Mouse (Mus musculus): ENCODE results near the gene Pdpk1.
A peak's percentile ranks its signal among the peaks of the same experiment; 100 is the strongest.
"Not testable (repeated sequence)": the region's sequence is repeated elsewhere in the genome, so short reads cannot be mapped to it uniquely, and the experiment has no call there.

Pdpk1 gene

DNA sequence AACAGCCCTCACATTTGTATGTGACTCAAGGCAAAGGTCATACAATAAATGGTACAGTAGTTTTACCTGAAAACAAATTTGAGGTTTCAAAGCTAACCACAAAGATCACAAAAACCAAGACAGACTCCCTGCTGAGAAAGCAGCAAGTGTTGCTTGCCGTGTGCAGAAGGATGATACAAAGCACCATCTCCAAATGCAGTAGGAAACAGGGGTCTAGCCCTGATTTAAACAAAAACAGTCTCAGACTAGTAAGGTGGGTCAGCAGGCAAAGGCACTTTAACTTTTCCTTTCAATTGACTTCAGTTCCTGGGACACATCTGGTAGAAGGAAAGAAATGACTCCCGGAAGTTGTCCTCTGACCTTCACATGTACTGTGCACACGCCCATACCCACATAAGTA is 23.9 kb downstream of the Pdpk1 start:
- DNase-seq (ENCODE audit: low read depth, low spot score), result no peak

DNA sequence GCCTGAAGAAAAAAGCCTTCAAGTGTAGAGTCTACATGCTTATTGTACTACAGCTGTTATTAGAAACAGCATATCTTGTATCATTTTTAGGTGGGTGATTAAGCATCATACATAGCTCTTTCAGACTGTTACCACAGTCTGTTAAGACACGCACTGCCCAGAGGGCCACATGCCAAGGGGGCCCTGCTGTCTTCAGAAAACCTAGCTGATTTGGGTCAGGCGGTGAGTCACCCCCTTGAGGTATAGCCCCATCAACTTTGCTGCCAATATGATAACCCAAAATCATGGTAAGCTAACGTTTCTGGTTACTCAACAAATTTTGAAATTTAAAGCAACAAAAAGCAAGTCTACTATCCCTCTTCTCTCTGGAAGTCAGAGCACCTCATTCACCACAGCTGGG is 31.3 kb downstream of the Pdpk1 start:
- DNase-seq (ENCODE audit: low read depth, low spot score), result no peak

DNA sequence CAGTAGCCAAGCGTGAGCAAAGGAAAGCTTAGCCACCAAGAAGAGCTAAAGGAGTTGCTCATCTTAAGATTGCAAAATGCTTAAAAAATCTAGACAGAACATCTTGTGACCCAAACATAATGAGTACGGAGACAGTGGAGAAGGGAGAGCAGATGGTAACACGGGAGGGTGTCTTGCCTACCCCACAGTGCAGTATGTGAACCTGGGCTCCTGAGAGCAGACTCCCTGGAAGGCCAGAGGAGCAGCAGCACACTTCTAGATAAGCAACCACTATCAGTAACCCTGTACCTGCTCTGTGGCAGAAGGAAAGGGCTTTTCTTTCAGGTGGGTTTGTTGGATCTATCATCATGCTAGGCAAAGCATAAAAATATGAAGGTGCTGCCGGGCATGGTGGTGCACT is 37.7 kb downstream of the Pdpk1 start:
- DNase-seq (ENCODE audit: low read depth, low spot score), result no peak

DNA sequence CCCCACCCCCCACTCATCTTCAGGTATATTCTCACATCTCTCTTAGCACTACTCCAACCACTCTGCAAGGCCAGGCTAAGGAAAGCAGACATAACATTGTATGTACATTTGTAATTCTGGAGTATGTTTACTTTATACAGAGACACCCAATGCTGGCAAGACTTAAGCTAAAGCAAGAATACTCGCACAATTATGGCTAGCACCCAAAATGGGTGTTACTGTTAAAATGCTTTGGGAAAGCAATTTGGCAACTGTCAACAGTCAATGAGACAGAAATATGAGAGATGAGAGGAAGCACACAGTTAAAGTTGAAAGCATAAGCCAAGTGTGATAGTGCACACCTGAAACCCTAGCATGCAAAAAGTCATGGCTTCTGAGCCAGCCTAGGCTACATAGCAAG is 39.5 kb downstream of the Pdpk1 start:
- no peak for DNase-seq (ENCODE audit: low read depth, low spot score)

DNA sequence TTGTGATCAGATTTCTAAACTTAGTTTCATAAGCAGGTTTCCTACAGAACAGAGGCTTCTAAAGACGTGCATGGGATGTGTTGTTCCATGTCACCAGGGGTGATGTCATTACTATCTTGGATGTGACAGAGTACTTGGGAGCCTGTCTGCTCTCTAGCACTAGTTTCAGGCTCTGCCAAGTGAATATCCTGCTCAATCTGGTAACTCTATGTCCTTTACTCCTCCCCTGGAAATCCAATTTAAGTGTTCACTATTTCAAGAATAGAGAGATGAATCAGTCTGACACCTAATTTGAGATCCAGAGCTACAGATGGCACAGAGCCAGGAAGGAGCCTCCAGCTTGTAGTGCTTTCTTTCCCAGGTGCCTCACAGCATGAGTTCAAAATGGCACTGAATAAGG is 41.8 kb downstream of the Pdpk1 start:
- DNase-seq (ENCODE audit: low read depth, low spot score), result no peak

DNA sequence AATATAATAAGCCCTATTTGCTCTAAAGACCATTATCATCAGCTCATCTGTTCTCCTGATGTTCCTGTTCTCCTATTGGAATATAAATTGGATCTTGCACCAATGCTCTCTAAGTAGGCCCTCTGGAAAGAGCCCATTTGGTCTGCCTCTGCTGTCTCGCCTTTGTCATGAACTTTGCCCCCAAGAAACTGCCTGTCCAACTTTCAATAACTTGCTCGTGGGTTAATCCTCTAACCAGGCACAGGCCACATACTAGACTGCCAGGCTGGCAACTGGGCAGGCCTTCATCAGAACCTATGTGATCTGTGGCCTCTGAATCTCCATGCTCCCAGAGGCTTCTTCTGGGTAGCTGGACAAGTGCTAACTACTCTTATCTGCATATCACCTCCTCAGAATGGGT is 45.6 kb downstream of the Pdpk1 start:
- no peak for DNase-seq (ENCODE audit: low read depth, low spot score)

DNA sequence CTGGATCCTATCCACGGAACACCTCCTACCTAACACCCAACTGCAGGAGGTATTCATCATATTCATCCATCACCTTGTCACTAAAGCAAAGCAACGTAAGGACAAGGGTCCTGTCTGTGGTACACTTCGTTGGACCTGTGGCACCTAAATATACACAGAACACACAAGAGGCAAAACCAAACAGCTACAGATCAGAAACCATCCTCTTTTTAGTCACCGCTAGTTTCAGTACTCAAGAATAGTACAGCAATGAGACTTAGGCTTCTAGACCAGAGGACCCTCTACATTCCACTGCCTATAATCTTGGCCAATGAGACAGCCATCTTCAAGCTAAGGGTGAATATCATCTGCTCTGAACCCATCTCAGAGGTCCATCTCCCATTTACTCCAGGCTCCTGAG is 52.4 kb downstream of the Pdpk1 start:
- DNase-seq (ENCODE audit: low read depth, low spot score), result no peak

DNA sequence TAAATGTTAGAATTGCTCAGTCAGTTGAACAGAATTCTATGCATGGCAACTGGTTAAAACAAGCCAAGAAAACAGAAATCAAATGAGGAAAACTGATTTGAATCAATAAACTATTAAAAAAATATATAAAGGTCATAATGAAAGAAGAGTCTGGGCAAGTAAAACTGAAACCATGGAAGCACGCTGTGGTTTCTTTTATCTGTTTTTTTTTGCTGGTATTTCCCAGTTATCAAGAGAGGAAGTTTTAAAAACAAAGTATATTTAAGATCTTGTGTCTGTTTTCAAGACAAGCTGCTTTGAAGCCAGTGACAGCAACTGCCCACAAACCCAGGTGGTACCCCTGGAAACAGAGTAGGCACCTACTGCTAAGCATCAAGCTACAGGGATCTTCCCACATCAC is 60.1 kb downstream of the Pdpk1 start:
- DNase-seq (ENCODE audit: low read depth, low spot score), result no peak

DNA sequence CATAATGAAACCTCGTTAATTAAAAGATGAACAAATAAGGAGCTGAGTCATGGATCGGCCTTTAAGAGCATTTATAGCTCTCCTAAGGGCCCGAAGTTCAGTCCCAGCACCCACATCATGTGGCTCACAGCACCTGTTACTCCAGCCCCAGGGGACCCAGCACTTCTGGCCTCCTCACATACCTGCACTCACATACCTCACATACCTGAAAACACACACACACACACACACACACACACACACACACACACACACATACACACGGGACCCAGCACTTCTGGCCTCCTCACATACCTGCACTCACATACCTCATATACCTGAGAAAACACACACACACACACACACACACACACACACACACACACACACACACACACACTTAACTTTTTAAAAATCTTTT is 64.3 kb downstream of the Pdpk1 start:
- DNase-seq (ENCODE audit: low read depth, low spot score), result not testable (repeated sequence)

DNA sequence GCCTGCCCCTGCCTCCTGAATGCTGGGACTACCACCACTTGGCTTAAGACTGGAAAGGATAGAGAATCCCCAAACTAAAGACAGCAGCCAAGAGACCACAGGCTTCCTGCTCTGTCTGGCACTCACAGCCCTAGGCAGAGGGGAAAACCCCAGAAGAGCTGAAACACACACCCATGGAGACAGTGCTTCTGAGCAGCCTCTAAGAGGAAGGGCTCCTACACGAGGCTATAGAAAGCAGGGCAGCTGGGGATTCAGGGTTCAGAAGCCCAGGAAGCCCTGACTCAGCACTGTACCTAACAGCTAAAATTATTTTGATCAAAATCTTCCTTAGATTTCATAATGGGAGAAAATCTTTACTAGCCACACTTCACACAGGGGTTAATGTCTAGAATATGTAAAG is 66.1 kb downstream of the Pdpk1 start:
- no peak for DNase-seq (ENCODE audit: low read depth, low spot score)

DNA sequence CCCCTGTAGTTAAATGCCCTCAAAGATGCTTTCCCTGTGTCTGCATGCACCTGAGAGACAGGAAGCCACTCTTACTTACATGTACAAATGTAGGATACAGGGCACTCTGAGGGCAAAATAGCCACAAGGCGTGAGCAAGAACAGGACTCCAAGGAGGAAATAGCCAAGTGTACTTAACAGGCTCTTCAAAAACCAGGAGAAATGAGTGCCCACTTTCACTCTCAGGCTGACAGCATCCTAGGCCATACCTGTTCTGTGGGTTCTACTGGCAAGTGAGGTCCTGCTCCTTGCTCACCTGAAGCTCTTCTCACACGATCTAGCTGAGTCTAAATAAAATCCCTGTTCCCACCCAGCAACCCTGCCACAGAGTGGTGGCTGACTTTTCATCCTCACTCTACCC is 73.6 kb downstream of the Pdpk1 start:
- no peak for DNase-seq (ENCODE audit: low read depth, low spot score)

DNA sequence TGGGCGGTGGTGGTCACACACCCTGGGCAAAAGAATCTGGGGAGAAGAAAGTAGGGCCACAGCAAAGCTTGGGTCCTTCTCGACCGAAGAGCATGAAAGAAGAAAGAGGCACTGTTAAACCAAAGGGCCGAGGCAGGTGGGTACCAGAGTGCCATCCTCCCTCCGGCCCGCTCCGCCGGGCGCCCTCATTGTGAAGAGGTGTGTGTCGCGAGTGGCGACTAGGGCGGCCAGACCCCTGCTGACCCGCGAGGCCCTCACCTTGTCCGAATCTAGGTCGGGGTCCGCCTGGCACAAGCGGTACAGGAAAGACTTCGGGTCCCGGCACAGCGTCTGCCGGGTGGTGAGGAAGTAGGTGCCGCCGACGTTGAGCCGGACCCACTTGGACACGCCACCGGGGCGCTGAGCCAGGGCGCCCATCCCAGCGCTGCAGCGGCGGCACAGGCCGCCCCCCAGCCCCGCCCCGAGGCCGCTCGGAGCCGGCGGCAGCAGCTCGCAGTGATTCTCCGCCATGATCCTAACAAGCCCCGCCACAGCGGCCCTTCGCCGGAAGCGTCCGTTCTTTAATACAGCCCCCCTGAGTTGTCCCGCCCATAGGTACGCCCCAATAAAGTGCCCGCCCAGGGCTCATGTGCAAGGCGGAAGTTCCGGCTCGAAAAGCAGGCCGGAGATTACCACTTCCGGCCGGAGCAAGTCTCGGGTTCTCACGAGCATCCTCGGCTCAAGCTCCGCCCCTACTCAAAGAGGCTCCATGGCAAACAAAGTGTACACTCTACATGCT is 77.6 kb downstream of the Pdpk1 start, which contains the start of gene Kctd5:
TSS of gene Kctd5 (minus strand) at position 567 of the 778 bp plus-strand sequence.
- DNase-seq (ENCODE audit: low read depth, low spot score), result peak; percentile 85

DNA sequence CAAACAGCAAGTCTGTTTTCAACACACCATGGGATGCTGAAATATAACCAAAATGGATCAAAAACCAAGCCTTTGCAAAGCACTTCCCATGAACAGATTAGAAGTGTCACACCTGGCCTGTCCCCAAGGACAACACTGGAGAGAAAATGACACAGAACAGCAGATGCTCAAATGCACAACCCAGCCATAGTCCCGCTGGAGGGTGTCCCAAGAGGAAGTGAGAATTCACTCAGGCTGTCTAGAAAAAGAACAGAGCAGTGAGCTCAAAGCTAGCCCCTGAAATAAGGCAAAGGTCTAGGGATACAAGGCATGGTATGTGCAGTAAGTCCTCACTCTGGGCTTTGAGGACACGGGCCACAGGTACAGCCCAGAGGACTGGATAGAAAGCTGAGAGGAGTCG is 81.2 kb downstream of the Pdpk1 start:
- no peak for DNase-seq (ENCODE audit: low read depth, low spot score)

DNA sequence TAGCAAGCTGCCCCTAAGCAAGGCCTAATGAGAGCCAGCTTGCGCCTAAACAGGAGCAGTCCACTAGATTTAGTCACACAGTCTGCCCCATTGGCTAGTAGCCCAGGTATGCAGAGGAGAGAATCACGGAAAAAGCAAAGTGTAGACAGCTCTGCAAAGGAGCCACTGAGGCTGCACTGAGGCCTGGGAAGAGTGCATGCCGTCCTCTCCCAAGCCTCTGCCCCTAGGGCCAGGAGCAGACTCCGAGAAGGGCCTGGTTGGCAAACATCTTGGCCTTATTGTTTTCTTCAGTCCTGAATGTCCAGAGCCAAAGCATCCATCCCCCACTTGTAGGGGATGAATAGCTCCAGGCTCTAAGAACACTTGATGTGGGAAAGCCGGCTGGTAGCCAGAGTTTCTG is 82.5 kb downstream of the Pdpk1 start:
- DNase-seq (ENCODE audit: low read depth, low spot score), result no peak

DNA sequence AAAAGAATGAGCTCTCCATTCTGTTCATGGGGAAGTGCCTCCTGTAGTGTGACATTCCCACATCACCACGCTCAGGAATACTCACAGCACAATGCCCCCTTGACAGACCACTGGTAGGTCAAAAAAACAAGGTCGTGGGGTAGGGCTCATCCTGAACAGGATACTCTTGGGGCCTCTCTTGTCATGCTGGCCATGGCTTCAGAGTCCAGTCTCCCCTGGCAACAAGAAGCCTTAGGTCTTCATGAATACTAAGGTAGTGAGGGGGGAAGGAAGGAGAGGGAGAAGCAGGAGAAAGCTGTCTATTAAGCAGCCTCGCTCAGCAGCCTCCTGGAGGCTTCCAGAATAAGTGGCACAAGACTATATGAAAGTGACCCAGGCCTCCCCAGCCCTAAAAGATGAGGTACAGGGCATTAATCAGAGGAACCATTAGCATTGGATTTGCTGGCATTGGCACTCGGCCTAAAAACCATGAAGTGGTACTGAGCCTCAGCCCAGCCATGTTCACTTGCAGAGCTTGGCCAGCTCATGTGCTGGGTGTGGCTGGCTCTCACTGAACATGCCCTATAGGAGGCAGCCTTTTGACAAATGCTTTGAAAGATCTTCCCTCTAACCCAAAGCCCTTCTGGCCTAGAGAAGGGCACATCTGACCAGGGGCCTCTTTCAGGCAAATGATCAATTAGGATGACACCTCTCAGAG is 88.1 kb downstream of the Pdpk1 start:
- DNase-seq (ENCODE audit: low read depth, low spot score), result no peak

DNA sequence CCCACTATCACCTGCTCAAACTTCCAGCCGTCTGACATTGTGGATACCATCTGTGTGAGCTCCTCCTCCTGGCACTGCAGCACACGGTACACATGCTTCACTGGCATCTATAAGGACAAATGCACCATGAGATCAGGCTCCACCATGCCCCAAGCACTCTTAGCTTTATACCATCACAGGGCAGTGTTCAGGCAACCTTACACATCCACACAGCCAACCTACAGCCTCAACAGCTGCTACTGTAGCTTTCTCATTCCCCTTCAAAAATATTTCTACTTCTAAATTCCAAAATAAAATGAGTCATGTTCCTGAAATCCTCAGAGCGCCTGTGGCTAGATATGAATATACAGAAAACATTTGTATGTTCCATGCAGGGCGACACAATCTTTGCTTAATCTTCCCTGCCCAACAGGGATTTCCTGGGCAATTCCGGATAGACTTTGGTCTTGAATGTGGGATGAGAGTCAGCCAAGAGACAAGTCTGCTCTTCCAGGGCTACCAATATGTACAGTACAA is 92.9 kb downstream of the Pdpk1 start:
- no peak for DNase-seq (ENCODE audit: low read depth, low spot score)

DNA sequence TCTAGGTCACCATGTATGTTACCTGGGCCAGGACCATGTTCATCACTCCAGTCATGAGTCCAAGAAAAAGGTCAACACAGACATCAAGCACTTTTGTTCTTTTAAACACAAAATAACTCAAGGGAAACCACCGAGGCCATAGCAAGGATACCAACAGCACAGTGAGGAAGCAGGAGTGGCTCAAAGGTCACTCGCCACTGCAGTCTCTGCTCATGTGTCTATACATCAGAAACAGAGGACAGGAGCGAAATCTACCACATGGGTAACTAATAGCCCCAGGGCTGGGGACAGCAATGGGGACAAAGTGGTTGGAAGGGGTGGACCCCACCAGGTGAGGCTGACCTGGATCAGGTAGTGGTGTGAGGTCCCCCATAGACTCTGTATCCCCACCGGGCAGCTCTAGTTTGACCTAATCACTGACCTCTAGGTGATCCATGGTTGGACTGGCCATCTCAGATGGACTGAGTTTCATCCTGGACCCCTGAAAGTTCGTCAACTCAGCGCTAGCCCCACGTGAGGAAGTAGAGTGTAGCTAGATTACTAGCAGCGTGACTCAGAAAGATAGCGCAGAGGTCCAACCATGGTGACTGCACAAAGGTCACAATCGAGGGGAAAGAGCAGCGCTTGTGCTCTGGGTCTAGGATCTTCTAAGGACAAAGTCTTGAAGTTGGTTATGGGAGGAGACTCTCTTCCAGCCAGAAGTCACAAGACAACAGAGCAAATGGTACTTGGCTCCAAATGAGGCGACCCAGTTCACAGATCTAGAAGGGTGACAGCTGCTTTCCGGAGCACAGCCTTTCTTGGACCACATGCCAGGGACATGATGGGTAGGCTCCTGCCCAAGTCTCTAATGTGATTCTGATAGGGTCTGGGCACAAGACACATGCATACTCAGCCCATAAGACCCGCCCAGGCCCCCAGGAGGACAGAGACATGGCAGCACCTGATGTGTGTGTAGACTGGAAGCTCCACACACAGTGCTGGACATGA is 93.8 kb downstream of the Pdpk1 start:
- no peak for DNase-seq (ENCODE audit: low read depth, low spot score)

DNA sequence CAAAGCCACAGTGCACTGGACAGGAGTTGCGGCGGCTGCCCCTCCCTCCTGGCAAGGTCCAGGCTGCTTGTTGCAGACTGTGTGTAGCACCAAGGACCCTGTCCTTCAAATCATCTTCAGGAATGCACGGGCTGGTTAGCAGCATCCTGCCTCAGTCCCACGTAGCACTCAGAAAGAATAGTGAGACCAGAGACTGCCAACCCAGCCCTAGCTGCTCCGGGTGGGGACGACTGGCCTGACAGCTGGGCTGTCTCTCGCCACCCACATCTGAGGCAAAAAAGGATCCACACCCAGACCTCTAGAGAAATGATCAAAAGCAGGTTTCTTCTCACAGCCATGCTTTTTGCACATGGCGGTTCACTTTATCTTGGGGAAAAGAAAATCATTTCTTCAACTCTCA is 101.7 kb downstream of the Pdpk1 start:
- DNase-seq (ENCODE audit: low read depth, low spot score), result no peak

DNA sequence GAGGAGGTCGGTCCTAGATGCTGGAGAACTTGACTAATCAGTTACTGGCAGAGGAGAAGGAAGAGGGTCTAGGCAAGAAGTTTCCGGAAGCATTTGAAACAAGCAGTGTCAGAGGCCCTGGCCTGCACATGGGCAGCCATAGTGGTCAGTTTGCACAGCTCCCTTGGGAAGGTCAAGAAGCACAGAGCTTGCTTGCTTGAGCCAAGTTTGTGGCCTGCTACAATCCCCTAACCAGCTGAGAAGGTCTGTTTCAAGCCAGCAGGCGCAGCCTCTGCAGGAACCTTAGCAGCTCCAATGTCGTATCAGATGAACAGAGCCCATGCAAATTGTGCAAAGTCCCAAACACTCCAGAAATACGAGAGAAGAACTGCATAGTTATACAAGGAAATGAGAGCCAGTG is 102.7 kb downstream of the Pdpk1 start:
- DNase-seq (ENCODE audit: low read depth, low spot score), result no peak

DNA sequence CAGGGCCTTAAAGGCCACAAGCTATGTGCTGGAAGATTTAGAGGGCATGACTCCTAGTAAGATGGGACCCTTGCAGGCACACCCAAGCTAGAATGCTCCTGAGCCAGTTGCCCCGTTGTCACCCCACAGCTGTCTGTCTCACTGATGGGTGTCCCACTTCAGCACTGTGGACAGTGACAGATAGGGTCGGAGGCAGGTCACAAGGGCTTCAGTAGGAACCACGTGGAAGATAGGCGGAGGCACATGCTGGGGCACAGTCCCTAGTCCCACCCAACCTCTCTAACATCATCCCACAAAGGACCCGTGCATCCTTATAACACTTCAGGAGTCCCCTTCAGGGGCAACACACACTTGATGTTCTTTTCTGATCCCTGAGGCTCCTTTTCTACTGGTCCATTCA is 104.7 kb downstream of the Pdpk1 start:
- DNase-seq (ENCODE audit: low read depth, low spot score), result no peak

DNA sequence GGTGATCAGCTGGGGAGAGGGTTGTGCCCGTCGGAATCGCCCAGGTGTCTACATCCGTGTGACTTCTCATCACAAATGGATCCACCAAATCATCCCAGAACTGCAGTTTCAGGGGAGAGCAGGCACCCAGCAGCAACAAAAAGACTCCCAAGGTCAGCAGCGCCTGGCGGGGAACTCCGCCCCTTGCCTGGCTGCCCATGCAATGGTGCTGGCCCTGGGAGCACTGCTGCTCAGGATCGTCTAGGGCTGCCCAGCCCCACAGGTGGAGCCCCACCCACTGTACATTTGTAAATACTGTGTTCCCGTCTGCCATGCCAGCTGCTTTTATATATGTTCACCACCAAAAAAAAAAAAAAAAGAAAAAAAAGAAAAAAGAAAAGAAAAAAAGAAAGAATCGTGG is 105.1 kb downstream of the Pdpk1 start:
- DNase-seq (ENCODE audit: low read depth, low spot score), result no peak

DNA sequence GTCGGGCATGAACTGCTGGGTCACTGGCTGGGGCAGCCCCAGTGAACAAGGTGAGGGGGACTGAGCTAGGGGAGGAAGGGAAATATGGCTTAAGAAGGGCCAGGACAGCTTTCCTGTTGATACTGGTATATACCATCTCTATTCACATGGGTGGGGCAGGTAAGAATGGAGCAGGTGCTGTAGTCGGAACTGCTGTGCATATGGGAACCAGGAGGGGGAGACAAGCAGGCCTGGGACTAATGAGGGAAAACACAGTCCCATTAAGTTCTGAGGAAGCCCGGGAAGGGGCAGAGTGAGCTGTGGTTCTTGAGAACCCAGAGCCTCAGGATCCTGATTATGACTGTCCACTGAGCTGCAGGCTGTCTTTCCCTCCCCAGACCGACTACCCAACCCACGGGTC is 106.2 kb downstream of the Pdpk1 start:
- DNase-seq (ENCODE audit: low read depth, low spot score), result no peak

All from c-Kit-negative CD71-positive TER-119-positive erythroid progenitor cells, embryonic 14.5 days (primary cell).